Mouse (Mus musculus) heart, adult 9 months (tissue): Measurements from ENCODE around the gene Hoxd8.

Source experiments
- DNase-seq, 2 experiments: peaks; one replicate each; pipeline ENCODE4 v3.0.0; 2022; ENCODE audit warnings: low spot score in 2 of 2

Gene Hoxd8

GRCm38 (mm10) chr2:74714881-74715280 lies 10.5 kb downstream of the Hoxd8 start:
- no peak for DNase-seq

- DNase-seq, result peak; percentile 66 to 74
Observed at GRCm38 (mm10) chr2:74715504-74716241, 11.3 kb downstream of the Hoxd8 start.

GRCm38 (mm10) chr2:74720384-74720783 lies 16.0 kb downstream of the Hoxd8 start:
- DNase-seq, result no peak

- no peak for DNase-seq
Observed at GRCm38 (mm10) chr2:74720955-74721491, 16.6 kb downstream of the Hoxd8 start.

- no peak for DNase-seq
Observed at GRCm38 (mm10) chr2:74721882-74722281, 17.5 kb downstream of the Hoxd8 start.

- no peak for DNase-seq
Observed at GRCm38 (mm10) chr2:74722949-74723348, 18.5 kb downstream of the Hoxd8 start.

GRCm38 (mm10) chr2:74724244-74725015 lies 20.0 kb downstream of the Hoxd8 start:
- DNase-seq, result no peak

- DNase-seq, result no peak
Observed at GRCm38 (mm10) chr2:74725171-74725570, 20.8 kb downstream of the Hoxd8 start.

GRCm38 (mm10) chr2:74726551-74726950 lies 22.1 kb downstream of the Hoxd8 start, which contains the start of gene Gm28230:
Gene Gm28230, plus strand, starts transcription at chr2:74726728.
- no peak for DNase-seq

GRCm38 (mm10) chr2:74726973-74727639 lies 22.7 kb downstream of the Hoxd8 start:
- DNase-seq, result no peak

GRCm38 (mm10) chr2:74727640-74728302 lies 23.4 kb downstream of the Hoxd8 start:
- no peak for DNase-seq

GRCm38 (mm10) chr2:74728303-74728680 lies 23.9 kb downstream of the Hoxd8 start:
- no peak for DNase-seq

GRCm38 (mm10) chr2:74730331-74730730 lies 25.9 kb downstream of the Hoxd8 start:
- DNase-seq, result no peak

- DNase-seq, result no peak
Observed at GRCm38 (mm10) chr2:74731055-74731454, 26.6 kb downstream of the Hoxd8 start.

GRCm38 (mm10) chr2:74731799-74732512 lies 27.5 kb downstream of the Hoxd8 start:
- no peak for DNase-seq

GRCm38 (mm10) chr2:74732513-74733316 lies 28.3 kb downstream of the Hoxd8 start:
- DNase-seq, result no peak

- no peak for DNase-seq
Observed at GRCm38 (mm10) chr2:74733317-74733661, 28.9 kb downstream of the Hoxd8 start.

GRCm38 (mm10) chr2:74733765-74734164 lies 29.4 kb downstream of the Hoxd8 start:
- DNase-seq, result no peak

GRCm38 (mm10) chr2:74734451-74734850 lies 30.0 kb downstream of the Hoxd8 start:
- no peak for DNase-seq
